Mouse (Mus musculus): ENCODE results near the gene Cachd1.
A peak's percentile ranks its signal among the peaks of the same experiment; 100 is the strongest.

Cachd1 gene

DNA sequence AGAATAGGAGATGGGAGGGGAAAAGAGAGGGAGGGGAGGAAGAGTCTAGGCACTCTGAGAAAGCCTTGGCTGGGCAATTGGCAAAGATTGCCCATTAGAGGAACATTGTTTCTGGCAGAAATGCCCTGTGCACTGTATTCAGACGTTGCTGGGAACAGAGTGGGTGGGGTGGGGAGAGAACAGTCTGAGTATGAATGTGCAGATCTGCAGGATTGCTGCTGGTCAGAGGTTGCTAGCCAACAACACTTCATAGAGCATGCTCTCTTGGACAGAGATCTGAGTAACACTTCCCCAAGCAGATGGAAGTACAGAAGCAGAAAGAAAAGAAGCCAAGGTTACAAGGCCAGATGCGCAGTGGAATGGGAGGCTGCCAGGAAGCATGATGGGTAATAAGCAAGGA, 285.7 kb downstream of the Cachd1 start:
- DNase-seq (ENCODE audit: low spot score in 2 of 2): no peak

DNA sequence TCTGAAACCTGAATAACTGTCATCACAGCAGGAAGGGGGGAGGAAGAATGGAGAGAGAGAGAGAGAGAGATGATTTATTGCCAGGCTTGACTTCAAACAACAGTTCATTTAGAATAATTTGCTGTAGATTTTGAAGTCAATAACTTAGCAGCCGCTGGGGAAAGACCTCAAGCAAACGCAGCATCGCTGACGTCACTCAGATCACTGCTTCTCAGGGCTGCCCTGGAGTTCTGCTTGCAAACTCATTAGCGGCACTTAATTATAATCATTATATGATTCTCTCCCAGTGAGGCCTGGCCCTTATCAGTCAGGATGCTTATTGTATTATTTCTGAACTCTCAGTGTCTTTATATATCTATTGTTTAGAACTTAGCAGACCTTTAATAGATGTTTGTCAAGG, 289.9 kb downstream of the Cachd1 start:
- DNase-seq (ENCODE audit: low spot score in 2 of 2): no peak

DNA sequence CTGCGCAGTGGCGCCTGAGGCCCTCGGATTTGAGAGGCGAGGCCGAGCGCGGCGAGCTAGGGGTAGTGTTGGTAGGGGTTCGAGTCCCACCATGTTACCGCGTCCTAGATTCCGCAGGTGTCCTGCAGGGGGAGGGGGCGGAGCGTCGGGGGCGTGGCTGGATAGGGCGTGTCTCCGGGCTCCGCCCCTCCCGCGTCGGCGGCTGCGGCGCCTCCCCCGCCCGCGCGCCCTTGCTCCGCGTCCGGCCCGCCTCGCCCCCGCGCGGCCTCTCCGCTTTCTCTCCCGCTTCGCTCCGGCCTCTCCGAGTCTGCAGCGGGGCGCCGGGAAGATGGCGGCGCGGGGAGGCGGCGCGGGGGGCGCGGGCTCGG, 292.3 kb downstream of the Cachd1 start, which contains the start of gene Raver2:
Gene Raver2, plus strand, starts transcription at position 198 of the 368 bp plus-strand sequence.
- peak; percentile 30 to 60 for DNase-seq (ENCODE audit: low spot score in 2 of 2)

DNA sequence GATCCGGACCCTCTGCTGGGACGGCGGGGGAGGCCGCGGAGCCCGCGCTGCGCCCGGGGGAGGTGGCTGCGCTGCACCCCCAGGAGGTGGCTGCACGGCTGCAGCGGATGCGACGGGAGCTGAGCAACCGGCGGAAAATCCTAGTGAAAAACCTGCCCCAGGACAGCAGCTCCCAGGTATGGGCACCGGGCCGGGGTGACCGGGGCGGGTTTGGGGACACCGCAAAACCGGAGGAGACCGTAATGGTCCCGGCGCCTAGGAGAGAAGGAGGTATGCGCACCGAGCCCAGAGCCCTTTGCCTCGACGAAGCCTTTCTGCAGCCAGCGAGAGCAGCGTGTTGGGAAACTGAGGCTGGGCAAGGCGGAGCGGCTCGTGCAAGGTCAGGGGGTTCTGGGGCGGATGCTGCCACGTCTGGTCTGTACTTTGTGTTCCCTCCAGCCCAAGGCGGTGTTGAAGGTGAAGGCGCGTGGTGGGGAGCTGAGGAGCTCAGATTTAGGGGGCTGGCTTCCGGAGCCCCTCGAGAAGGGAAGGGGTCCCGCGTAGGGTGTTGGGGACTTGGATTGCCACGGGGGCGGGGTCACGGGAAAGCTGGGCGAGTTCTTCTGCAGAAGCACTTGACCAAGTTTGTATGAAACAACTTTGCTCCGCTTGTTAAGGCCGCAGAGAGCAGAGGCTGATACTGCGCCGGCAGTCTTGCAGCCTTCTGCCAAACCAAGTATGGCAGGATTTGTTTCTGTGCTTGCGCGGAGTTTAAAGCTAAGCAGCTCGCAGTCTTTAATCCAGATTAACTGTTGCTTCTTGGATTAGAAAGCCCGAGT, 292.9 kb downstream of the Cachd1 start:
- peak; percentile 21 for DNase-seq (ENCODE audit: low spot score in 2 of 2)

DNA sequence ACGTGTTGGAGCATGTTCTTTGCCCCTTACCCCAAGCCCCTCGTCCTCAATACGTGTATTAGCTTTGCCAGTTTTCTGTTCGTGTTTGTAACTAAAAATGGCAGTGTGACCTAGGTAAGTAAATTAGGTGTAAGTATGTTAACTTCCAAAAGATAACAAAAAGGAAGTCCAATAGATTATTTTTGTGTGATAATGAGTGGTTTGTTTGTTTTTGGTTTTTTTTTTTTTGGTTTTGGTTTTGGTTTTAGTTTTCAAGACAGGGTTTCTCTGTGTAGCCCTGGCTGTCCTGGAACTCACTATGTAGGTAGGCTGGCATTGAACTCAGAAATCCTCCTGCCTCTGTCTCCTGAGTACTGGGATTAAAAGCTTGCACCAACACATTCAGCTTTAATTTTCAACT, 295.1 kb downstream of the Cachd1 start:
- no peak for DNase-seq (ENCODE audit: low spot score in 2 of 2)

DNA sequence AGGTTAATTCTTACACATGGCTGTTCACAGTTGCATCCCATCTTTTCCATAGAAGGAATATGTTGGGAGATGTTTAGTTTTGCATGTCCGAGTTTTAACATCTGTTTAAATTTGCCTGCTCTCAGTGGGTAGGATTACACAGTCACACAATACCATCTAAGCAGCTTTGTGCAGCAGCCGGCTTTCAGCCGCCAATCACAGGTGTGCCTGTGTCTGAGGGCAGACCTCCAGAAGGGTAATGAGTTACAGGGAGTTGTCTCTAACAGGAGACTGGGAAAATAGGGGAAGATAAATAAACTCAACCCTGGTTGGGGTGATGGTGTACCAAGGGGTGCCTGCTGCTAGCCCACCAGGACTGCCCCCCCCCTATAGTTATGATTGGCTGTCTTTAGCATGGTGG, 299.9 kb downstream of the Cachd1 start:
- no peak for DNase-seq (ENCODE audit: low spot score in 2 of 2)

Data from cerebellum, postnatal 4 days (tissue).